Mouse (Mus musculus): ENCODE results near the gene Sypl2. TPM values are rescaled to one million over a fixed set of nuclear protein-coding genes. Genes with fewer than 3 reads are reported as not detected.

The Sypl2 gene
- polyA plus RNA-seq (2021; fragmentation: Nextera tagmentation), result 0.49 and 2.2 TPM in 2 replicates
- long read RNA-seq, experiment 1, full-length matches to known transcripts, result 1 of 3 reads
- long read RNA-seq, experiment 1, partial matches to known transcripts, result 1 of 3 reads
- long read RNA-seq, experiment 1, other reads (novel, unspliced or antisense), result 1 of 3 reads
- long read RNA-seq, experiment 2, partial matches to known transcripts, result 0 of 1 reads
- long read RNA-seq, experiment 2, other reads (novel, unspliced or antisense), result 1 of 1 reads

GRCm38 (mm10) chr3:108226558-108227350 lies at the start of gene Sypl2:
Gene Sypl2, minus strand, starts transcription at chr3:108226648.

GRCm38 (mm10) chr3:108256719-108257637 lies 30.5 kb upstream of the Sypl2 start, which contains the start of gene Psma5:
Gene Psma5, plus strand, starts transcription at chr3:108256926.

DNA sequence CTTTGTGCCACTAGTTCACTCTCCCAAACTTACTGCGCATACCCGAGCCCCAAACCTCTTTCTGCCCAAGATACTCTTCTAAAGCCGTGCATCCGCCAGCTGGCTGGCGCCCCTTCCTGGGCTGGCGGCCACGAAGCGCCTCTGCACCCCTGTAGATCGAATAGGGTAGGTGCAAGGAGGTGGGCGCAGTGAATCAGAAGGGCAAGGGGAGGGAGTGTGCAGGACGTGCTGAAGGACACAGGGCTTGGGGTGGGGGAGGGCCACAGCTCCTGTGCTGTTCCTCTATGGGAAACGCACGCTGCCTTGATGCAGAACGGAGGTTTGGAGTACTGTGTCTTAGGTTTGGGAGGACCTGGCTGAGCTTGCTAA lies 15.7 kb downstream of the Sypl2 start, which contains the start of gene Atxn7l2:
Atxn7l2 (minus strand) TSS at position 164 of the 369 bp plus-strand sequence.

DNA sequence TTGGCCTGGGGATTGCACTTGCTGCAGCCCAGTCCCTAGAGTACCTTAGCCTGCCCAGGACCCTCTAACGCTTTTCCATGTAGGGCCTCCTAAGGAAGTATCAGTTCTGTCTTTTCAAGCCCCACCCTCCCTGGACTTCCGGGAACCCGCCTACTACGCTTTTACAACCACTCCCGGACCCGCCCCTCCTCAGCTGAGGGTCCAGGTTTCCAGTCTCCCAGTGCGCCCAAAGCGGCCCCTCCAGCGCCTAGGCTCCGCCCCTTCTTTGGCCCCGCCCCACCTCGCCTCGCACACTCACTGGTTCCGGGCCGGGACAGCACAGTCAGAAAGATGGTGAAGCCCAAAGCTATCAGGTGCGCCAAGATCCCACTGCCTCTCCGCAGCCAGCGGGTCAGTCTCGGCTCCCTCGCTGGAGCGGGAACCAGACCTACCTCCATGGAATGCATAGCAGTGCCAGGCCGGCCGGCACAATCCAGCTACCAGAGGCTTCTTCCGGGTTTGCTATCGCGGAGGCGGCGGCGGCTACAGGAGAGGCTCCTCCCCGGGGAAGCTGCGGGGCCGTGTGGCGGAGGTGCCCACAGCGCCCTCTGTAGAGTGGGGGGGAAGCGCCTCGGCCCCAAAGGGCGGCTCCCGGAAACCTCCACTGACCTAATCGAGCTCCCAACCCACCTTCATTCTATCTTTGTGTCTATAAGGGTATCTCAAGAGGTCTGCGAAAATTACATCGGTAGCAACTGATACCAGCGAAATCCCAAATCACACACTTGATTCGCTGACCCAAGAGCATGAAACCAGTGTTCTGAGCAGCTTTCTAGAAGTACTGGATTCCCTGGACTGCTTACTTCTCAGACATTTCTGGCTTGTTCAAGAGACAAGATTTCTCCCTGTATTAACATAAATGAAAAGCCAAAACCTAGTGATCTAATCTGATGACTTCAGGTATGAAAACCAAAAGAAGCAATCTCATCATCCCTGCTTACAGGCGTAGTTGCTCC lies 25.8 kb downstream of the Sypl2 start, which contains the start of gene Cyb561d1:
Cyb561d1 (minus strand) TSS at position 884 of the 995 bp plus-strand sequence.

GRCm38 (mm10) chr3:108186098-108187047 lies 40.1 kb downstream of the Sypl2 start, which contains the start of gene Amigo1:
Gene Amigo1, plus strand, starts transcription at chr3:108186335.

Other genes starting within 250 kb of the Sypl2 start
- gene Gstm2, start 240.2 kb downstream of the Sypl2 start, polyA plus RNA-seq (2021; fragmentation: Nextera tagmentation), result 4.3 and 5.4 TPM in 2 replicates
- gene Gstm1, start 208.7 kb downstream of the Sypl2 start, polyA plus RNA-seq (2021; fragmentation: Nextera tagmentation), result 444 and 459 TPM in 2 replicates
- gene Gstm4, start 181.8 kb downstream of the Sypl2 start, polyA plus RNA-seq (2021; fragmentation: Nextera tagmentation), result 17.6 and 19.8 TPM in 2 replicates
- gene Ampd2, start 140.0 kb downstream of the Sypl2 start, polyA plus RNA-seq (2021; fragmentation: Nextera tagmentation), result 19.0 and 24.4 TPM in 2 replicates
- gene Gnat2, start 133.9 kb downstream of the Sypl2 start, polyA plus RNA-seq (2021; fragmentation: Nextera tagmentation), result 0.16 TPM in 1 of 2 replicates, not detected in the other
- gene Gnai3, start 80.5 kb downstream of the Sypl2 start, polyA plus RNA-seq (2021; fragmentation: Nextera tagmentation), result 15.2 and 20.7 TPM in 2 replicates
- gene Gpr61, start 71.8 kb downstream of the Sypl2 start, polyA plus RNA-seq (2021; fragmentation: Nextera tagmentation), result 4.2 and 6.9 TPM in 2 replicates
- gene Amigo1, start 40.3 kb downstream of the Sypl2 start, polyA plus RNA-seq (2021; fragmentation: Nextera tagmentation), result 7.0 and 28.0 TPM in 2 replicates
- gene Cyb561d1, start 25.4 kb downstream of the Sypl2 start, polyA plus RNA-seq (2021; fragmentation: Nextera tagmentation), result 5.7 TPM in 2 replicates
- gene Atxn7l2, start 15.7 kb downstream of the Sypl2 start, polyA plus RNA-seq (2021; fragmentation: Nextera tagmentation), result 4.3 and 6.9 TPM in 2 replicates
- gene Psma5, start 30.3 kb upstream of the Sypl2 start, polyA plus RNA-seq (2021; fragmentation: Nextera tagmentation), result 203 and 256 TPM in 2 replicates
- gene Sort1, start 57.4 kb upstream of the Sypl2 start, polyA plus RNA-seq (2021; fragmentation: Nextera tagmentation), result 27.4 and 83.4 TPM in 2 replicates
- 0.21 TPM in 1 of 2 replicates, not detected in the other for gene Mybphl, start 138.3 kb upstream of the Sypl2 start, polyA plus RNA-seq (2021; fragmentation: Nextera tagmentation)
- gene Psrc1, start 157.2 kb upstream of the Sypl2 start, polyA plus RNA-seq (2021; fragmentation: Nextera tagmentation), result 6.6 and 8.6 TPM in 2 replicates
- gene Celsr2, start 188.9 kb upstream of the Sypl2 start, polyA plus RNA-seq (2021; fragmentation: Nextera tagmentation), result 25.5 and 26.9 TPM in 2 replicates
- gene Sars, start 218.6 kb upstream of the Sypl2 start, polyA plus RNA-seq (2021; fragmentation: Nextera tagmentation), result 171 and 174 TPM in 2 replicates